Mouse (Mus musculus) forebrain, embryonic 11.5 days (tissue): ENCODE results near the gene Slc9c1. TPM values are rescaled to one million over a fixed set of nuclear protein-coding genes. Genes with fewer than 3 reads are reported as not detected.

ENCODE experiments used
- ATAC-seq: fragments of 200-750 bp; cut with Nextera tagmentation; replicated peaks from 2 replicates; pipeline ENCODE4 v1.8.0; 2017; ENCODE audit warnings: moderate TSS enrichment; ENCODE audit not compliant: low FRiP score
- DNase-seq: peaks from one replicate; pipeline ENCODE4 v3.0.0-alpha.2; 2017; ENCODE audit warnings: low spot score
- H3K27ac ChIP-seq: fragments of 300-500 bp; sonication (generic); 2 replicates; pipeline ENCODE4 v1.5.1; 2014; ENCODE audit warnings: low read depth, low read length
- H3K27me3 ChIP-seq: fragments of 300-500 bp; sonication (generic); 2 replicates; pipeline ENCODE4 v1.6.1; 2014; ENCODE audit warnings: mild to moderate bottlenecking, low read length, mixed read lengths; ENCODE audit not compliant: control insufficient read depth, insufficient read depth
- H3K36me3 ChIP-seq: fragments of 300-500 bp; sonication (generic); 2 replicates; pipeline ENCODE4 v1.6.1; 2014; ENCODE audit warnings: mild to moderate bottlenecking, low read length, moderate library complexity, mixed read lengths; ENCODE audit not compliant: control insufficient read depth, insufficient read depth
- H3K4me1 ChIP-seq: fragments of 300-500 bp; sonication (generic); replicated peaks from 2 replicates; pipeline ENCODE4 v1.6.1; 2014; ENCODE audit warnings: low read length, mixed read lengths; ENCODE audit not compliant: control insufficient read depth, insufficient read depth
- H3K4me2 ChIP-seq: fragments of 300-500 bp; sonication (generic); 2 replicates; pipeline ENCODE4 v1.6.1; 2014; ENCODE audit warnings: low read depth, mild to moderate bottlenecking, low read length, moderate library complexity, mixed read lengths; ENCODE audit not compliant: severe bottlenecking
- H3K4me3 ChIP-seq: fragments of 300-500 bp; sonication (generic); 2 replicates; pipeline ENCODE4 v1.5.1; 2014; ENCODE audit warnings: low read depth, low read length
- H3K9ac ChIP-seq: fragments of 300-500 bp; sonication (generic); 2 replicates; pipeline ENCODE4 v1.6.1; 2014; ENCODE audit warnings: low read length
- H3K9me3 ChIP-seq: fragments of 300-500 bp; sonication (generic); 2 replicates; pipeline ENCODE4 v1.6.1; 2016; ENCODE audit warnings: low read length, mixed read lengths; ENCODE audit not compliant: control insufficient read depth
- WGBS: fragments of 180-500 bp; shearing (Covaris S2); extraction: QIAGEN DNeasy Blood & Tissue Kit; methylation state at CpG from one replicate; pipeline ENCODE4 v1.1.7; 2014; 5-methylcytosine and 5-hydroxymethylcytosine counted together
- polyA plus RNA-seq: library from polyadenylated mRNA; unstranded; fragments of >200 nt; fragmentation: Nextera tagmentation; extraction: Ambion mirVana; gene quantifications from 2 replicates; pipeline ENCODE4 v1.2.1, GENCODE M21; 2014

Gene Slc9c1
- polyA plus RNA-seq, 1 experiment from 2014 or later, result not detected

GRCm38 (mm10) chr16:45630347-45630960 is 95.3 kb downstream of the Slc9c1 start:
- H3K27me3 ChIP-seq, result no peaks in the 10 kb centered on the region
- no peak overlapping the region for H3K4me3 ChIP-seq
- DNase-seq (peak; percentile 72), ATAC-seq (peak; percentile 69)
- no peaks in the 10 kb centered on the region for H3K9me3 ChIP-seq
- WGBS, result 60% methylated on average over 5 of the region's 5 CpGs
- no peaks in the 10 kb centered on the region for H3K4me1 ChIP-seq
- no peak overlapping the region for H3K9ac ChIP-seq
- no peaks in the 10 kb centered on the region for H3K36me3 ChIP-seq
- no peak overlapping the region for H3K4me2 ChIP-seq
- H3K27ac ChIP-seq, result no peak overlapping the region

- no peak overlapping the region for H3K4me3 ChIP-seq
- no peak overlapping the region for H3K27ac ChIP-seq
- no peak overlapping the region for H3K9ac ChIP-seq
- H3K9me3 ChIP-seq, result no peaks in the 10 kb centered on the region
- ATAC-seq (no peak), DNase-seq (no peak)
- H3K27me3 ChIP-seq, result no peaks in the 10 kb centered on the region
- no peaks in the 10 kb centered on the region for H3K4me1 ChIP-seq
- WGBS, result 91% methylated on average over 4 of the region's 4 CpGs
- no peak overlapping the region for H3K4me2 ChIP-seq
- no peaks in the 10 kb centered on the region for H3K36me3 ChIP-seq
Measured at GRCm38 (mm10) chr16:45632420-45632819, 97.3 kb downstream of the Slc9c1 start.

- Histone ChIP-seq H3K27ac (no peak overlapping the region), H3K9ac (no peak overlapping the region), H3K27me3 (no peaks in the 10 kb centered on the region), H3K4me2 (no peak overlapping the region), H3K4me1 (no peaks in the 10 kb centered on the region), H3K36me3 (no peaks in the 10 kb centered on the region), H3K9me3 (no peaks in the 10 kb centered on the region), H3K4me3 (no peak overlapping the region)
- WGBS, result 91% methylated on average over 2 of the region's 2 CpGs
- DNase-seq (no peak), ATAC-seq (no peak)
Measured at GRCm38 (mm10) chr16:45635826-45636225, 100.7 kb downstream of the Slc9c1 start.

GRCm38 (mm10) chr16:45640070-45640762 is 105.1 kb downstream of the Slc9c1 start:
- Histone ChIP-seq H3K27ac (no peak overlapping the region), H3K4me1 (no peaks in the 10 kb centered on the region), H3K4me2 (no peak overlapping the region), H3K4me3 (no peak overlapping the region), H3K9me3 (no peaks in the 10 kb centered on the region), H3K36me3 (no peaks in the 10 kb centered on the region), H3K27me3 (no peaks in the 10 kb centered on the region), H3K9ac (no peak overlapping the region)
- ATAC-seq (no peak), DNase-seq (no peak)
- 86% methylated on average over 10 of the region's 10 CpGs for WGBS

GRCm38 (mm10) chr16:45641301-45641700 is 106.2 kb downstream of the Slc9c1 start:
- Histone ChIP-seq H3K27ac (no peak overlapping the region), H3K4me1 (no peaks in the 10 kb centered on the region), H3K4me3 (no peak overlapping the region), H3K4me2 (no peak overlapping the region), H3K9me3 (no peaks in the 10 kb centered on the region), H3K27me3 (no peaks in the 10 kb centered on the region), H3K36me3 (no peaks in the 10 kb centered on the region), H3K9ac (no peak overlapping the region)
- DNase-seq (no peak), ATAC-seq (no peak)
- WGBS, result 84% methylated on average over 3 of the region's 3 CpGs

GRCm38 (mm10) chr16:45643944-45644343 is 108.8 kb downstream of the Slc9c1 start:
- ATAC-seq (no peak), DNase-seq (no peak)
- H3K4me2 ChIP-seq, result no peak overlapping the region
- H3K4me1 ChIP-seq, result no peaks in the 10 kb centered on the region
- H3K36me3 ChIP-seq, result no peaks in the 10 kb centered on the region
- no peak overlapping the region for H3K27ac ChIP-seq
- H3K27me3 ChIP-seq, result no peaks in the 10 kb centered on the region
- 87% methylated on average over 3 of the region's 3 CpGs for WGBS
- no peaks in the 10 kb centered on the region for H3K9me3 ChIP-seq
- H3K9ac ChIP-seq, result no peak overlapping the region
- no peak overlapping the region for H3K4me3 ChIP-seq

- no peak overlapping the region for H3K4me2 ChIP-seq
- H3K9ac ChIP-seq, result no peak overlapping the region
- ATAC-seq, result no peak
- H3K27ac ChIP-seq, result no peak overlapping the region
- no peak for DNase-seq
- H3K4me1 ChIP-seq, result no peaks in the 10 kb centered on the region
- H3K9me3 ChIP-seq, result no peaks in the 10 kb centered on the region
- no peaks in the 10 kb centered on the region for H3K27me3 ChIP-seq
- no peak overlapping the region for H3K4me3 ChIP-seq
- WGBS, result 72% methylated on average over 6 of the region's 6 CpGs
- no peaks in the 10 kb centered on the region for H3K36me3 ChIP-seq
Measured at GRCm38 (mm10) chr16:45644380-45644779, 109.3 kb downstream of the Slc9c1 start.

- Histone ChIP-seq H3K4me1 (no peaks in the 10 kb centered on the region; the same call in 1 of the 2 replicates), H3K4me3 (no peak overlapping the region), H3K36me3 (no peaks in the 10 kb centered on the region), H3K4me2 (no peak overlapping the region), H3K27ac (no peak overlapping the region), H3K27me3 (peaks cover 4% of the 10 kb centered on the region; the same call in 1 of the 2 replicates), H3K9ac (no peak overlapping the region), H3K9me3 (no peaks in the 10 kb centered on the region)
- DNase-seq, result no peak
- WGBS, result 73% methylated on average over 2 of the region's 2 CpGs
- ATAC-seq, result no peak
Measured at GRCm38 (mm10) chr16:45651497-45651896, 116.4 kb downstream of the Slc9c1 start.
